Mouse (Mus musculus) left cerebral cortex, adult 2 months (tissue): ENCODE measurements at regions not wholly inside any gene's neighbourhood (a gene's known extent, or its start where the extent isn't known, plus 50 kb on each side); places are given as distances from the start of the nearest gene placed in this dataset.

Source experiments
- DNase-seq, 2 experiments: peaks; one replicate each; pipeline ENCODE4 v3.0.0; 2021 to 2022; ENCODE audit warnings: low spot score in 2 of 2, mixed read lengths in 1 of 2; ENCODE audit errors: extremely low spot score in 1 of 2
- H3K27ac ChIP-seq: fragments of 200-600 bp; 2 replicates; pipeline ENCODE4 v1.8.1; 2022
- H3K4me3 ChIP-seq: fragments of 200-600 bp; 2 replicates; pipeline ENCODE4 v1.8.1; 2022
- CTCF ChIP-seq: fragments of 200-600 bp; IDR thresholded peaks from 2 replicates; pipeline ENCODE4 v1.8.1; 2022; ENCODE audit warnings: antibody characterized with exemption, mild to moderate bottlenecking, moderate library complexity
- intact Hi-C: fragments of 180-260 bp; cut with DNase I; formaldehyde crosslinking; loops from one replicate; pipeline ENCODE4 v1.15.1; 2025

GRCm38 (mm10) chr8:126727068-126727467, 133.3 kb upstream of the Irf2bp2 start:
- no peak for DNase-seq
- H3K27ac ChIP-seq: no peak overlapping the region
- no peak overlapping the region for H3K4me3 ChIP-seq
- intact Hi-C loops: no loop called here
- TF ChIP-seq CTCF: no peak

GRCm38 (mm10) chr8:126723259-126724122, 129.7 kb upstream of the Irf2bp2 start:
- intact Hi-C loops: no loop called here
- TF ChIP-seq CTCF: no peak

GRCm38 (mm10) chr8:126721621-126722020, 127.8 kb upstream of the Irf2bp2 start:
- DNase-seq: peak in 1 of 2 experiments; percentile 31
- no peak for TF ChIP-seq CTCF
- H3K4me3 ChIP-seq: no peak overlapping the region
- no peak overlapping the region for H3K27ac ChIP-seq
- intact Hi-C loops: no loop called here

More at GRCm38 (mm10) chr8:126723259-126724122, 129.7 kb upstream of the Irf2bp2 start:
- no peak overlapping the region for H3K27ac ChIP-seq
- H3K4me3 ChIP-seq: no peak overlapping the region
- no peak for DNase-seq

- intact Hi-C loops: no loop called here
- Histone ChIP-seq H3K27ac (no peak overlapping the region), H3K4me3 (no peak overlapping the region)
- TF ChIP-seq CTCF: no peak
- no peak for DNase-seq
These were observed 126.8 kb upstream of the Irf2bp2 start for GRCm38 (mm10) chr8:126720473-126721145.

GRCm38 (mm10) chr8:126719748-126720147, 126.0 kb upstream of the Irf2bp2 start:
- Histone ChIP-seq H3K27ac (no peak overlapping the region), H3K4me3 (no peak overlapping the region)
- no peak for TF ChIP-seq CTCF
- no peak for DNase-seq
- intact Hi-C loops: no loop called here

GRCm38 (mm10) chr8:126717652-126718155, 123.9 kb upstream of the Irf2bp2 start:
- H3K4me3 ChIP-seq: no peak overlapping the region
- DNase-seq: no peak
- H3K27ac ChIP-seq: no peak overlapping the region
- TF ChIP-seq CTCF: no peak
- intact Hi-C loops: no loop called here

GRCm38 (mm10) chr8:126715666-126716065, 121.9 kb upstream of the Irf2bp2 start:
- intact Hi-C loops: no loop called here

GRCm38 (mm10) chr8:126713602-126714145, 119.9 kb upstream of the Irf2bp2 start:
- no peak overlapping the region for H3K4me3 ChIP-seq
- intact Hi-C loops: no loop called here
- TF ChIP-seq CTCF: no peak
- H3K27ac ChIP-seq: no peak overlapping the region
- DNase-seq: no peak

More at GRCm38 (mm10) chr8:126715666-126716065, 121.9 kb upstream of the Irf2bp2 start:
- H3K4me3 ChIP-seq: no peak overlapping the region
- DNase-seq: no peak
- no peak for TF ChIP-seq CTCF
- no peak overlapping the region for H3K27ac ChIP-seq

GRCm38 (mm10) chr8:126713181-126713580, 119.4 kb upstream of the Irf2bp2 start:
- DNase-seq: no peak
- TF ChIP-seq CTCF: no peak
- Histone ChIP-seq H3K27ac (no peak overlapping the region), H3K4me3 (no peak overlapping the region)
- intact Hi-C loops: no loop called here

- no peak for TF ChIP-seq CTCF
- Histone ChIP-seq H3K27ac (no peak overlapping the region), H3K4me3 (no peak overlapping the region)
- intact Hi-C loops: no loop called here
- DNase-seq: no peak
These were observed 119.0 kb upstream of the Irf2bp2 start for GRCm38 (mm10) chr8:126712749-126713148.

- Histone ChIP-seq H3K4me3 (no peak overlapping the region), H3K27ac (no peak overlapping the region)
- no peak for TF ChIP-seq CTCF
- intact Hi-C loops: no loop called here
- no peak for DNase-seq
These were observed 115.2 kb upstream of the Irf2bp2 start for GRCm38 (mm10) chr8:126708956-126709355.

GRCm38 (mm10) chr8:126707300-126707902, 113.6 kb upstream of the Irf2bp2 start:
- DNase-seq: no peak
- no peak overlapping the region for H3K27ac ChIP-seq
- intact Hi-C loops: no loop called here
- no peak for TF ChIP-seq CTCF
- no peak overlapping the region for H3K4me3 ChIP-seq
